Mouse (Mus musculus): ENCODE results near the gene Snrpg.
"Not testable (repeated sequence)": the region's sequence is repeated elsewhere in the genome, so short reads cannot be mapped to it uniquely, and the experiment has no call there.

The Snrpg gene

GRCm38 (mm10) chr6:86370764-86371339 lies at the start of gene Snrpg:
Gene Snrpg (plus strand): TSS chr6:86371304.
- in situ Hi-C loops (cut with MboI) = loop anchor here (25.0 kb wide), 1 partner anchor 234 kb away; no protein-coding TSS in a partner anchor

GRCm38 (mm10) chr6:86322031-86322563 lies 49.0 kb upstream of the Snrpg start:
- in situ Hi-C loops (cut with MboI) = no loop called here

GRCm38 (mm10) chr6:86322991-86323390 lies 48.1 kb upstream of the Snrpg start:
- in situ Hi-C loops (cut with MboI) = no loop called here

GRCm38 (mm10) chr6:86324400-86324799 lies 46.7 kb upstream of the Snrpg start:
- in situ Hi-C loops (cut with MboI) = no loop called here

GRCm38 (mm10) chr6:86325646-86326045 lies 45.5 kb upstream of the Snrpg start:
- in situ Hi-C loops (cut with MboI) = no loop called here

- in situ Hi-C loops (cut with MboI) = no loop called here
Observed at GRCm38 (mm10) chr6:86326866-86327265, 44.2 kb upstream of the Snrpg start.

GRCm38 (mm10) chr6:86328369-86328768 lies 42.7 kb upstream of the Snrpg start:
- in situ Hi-C loops (cut with MboI) = no loop called here

GRCm38 (mm10) chr6:86329943-86330342 lies 41.2 kb upstream of the Snrpg start:
- in situ Hi-C loops (cut with MboI) = no loop called here

- in situ Hi-C loops (cut with MboI) = no loop called here
Observed at GRCm38 (mm10) chr6:86335121-86335849, 35.8 kb upstream of the Snrpg start.

- in situ Hi-C loops (cut with MboI) = no loop called here
Observed at GRCm38 (mm10) chr6:86335860-86336259, 35.2 kb upstream of the Snrpg start.

- in situ Hi-C loops (cut with MboI) = not testable (repeated sequence)
Observed at GRCm38 (mm10) chr6:86336340-86336739, 34.8 kb upstream of the Snrpg start.

GRCm38 (mm10) chr6:86343656-86344055 lies 27.4 kb upstream of the Snrpg start:
- in situ Hi-C loops (cut with MboI) = no loop called here

GRCm38 (mm10) chr6:86346063-86346462 lies 25.0 kb upstream of the Snrpg start:
- in situ Hi-C loops (cut with MboI) = no loop called here

- in situ Hi-C loops (cut with MboI) = no loop called here
Observed at GRCm38 (mm10) chr6:86349257-86349656, 21.8 kb upstream of the Snrpg start.

GRCm38 (mm10) chr6:86354948-86355347 lies 16.2 kb upstream of the Snrpg start:
- in situ Hi-C loops (cut with MboI) = loop anchor here (25.0 kb wide), 1 partner anchor 218 kb away; no protein-coding TSS in a partner anchor

- in situ Hi-C loops (cut with MboI) = loop anchor here (25.0 kb wide), 1 partner anchor 220 kb away; no protein-coding TSS in a partner anchor
Observed at GRCm38 (mm10) chr6:86356956-86357355, 14.1 kb upstream of the Snrpg start.

GRCm38 (mm10) chr6:86360691-86361090 lies 10.4 kb upstream of the Snrpg start:
- in situ Hi-C loops (cut with MboI) = loop anchor here (10.0 to 25.0 kb wide), 2 partner anchors 223 to 396 kb away; partner anchors contain the start of gene Dusp11

- in situ Hi-C loops (cut with MboI) = loop anchor here (10.0 to 25.0 kb wide), 2 partner anchors 224 to 397 kb away; partner anchors contain the start of gene Dusp11
Observed at GRCm38 (mm10) chr6:86361373-86361772, 9.7 kb upstream of the Snrpg start.

GRCm38 (mm10) chr6:86364442-86365141 lies 6.5 kb upstream of the Snrpg start:
- in situ Hi-C loops (cut with MboI) = loop anchor here (10.0 to 25.0 kb wide), 2 partner anchors 227 to 400 kb away; partner anchors contain the start of gene Dusp11

- in situ Hi-C loops (cut with MboI) = loop anchor here (10.0 to 25.0 kb wide), 2 partner anchors 228 to 401 kb away; partner anchors contain the start of gene Dusp11
Observed at GRCm38 (mm10) chr6:86365371-86366124, 5.6 kb upstream of the Snrpg start, which contains the start of gene Fam136a. Gene Fam136a (plus strand): TSS chr6:86365646.
